Mouse (Mus musculus) neural tube, embryonic 13.5 days (tissue): ENCODE results near the gene Ddx39. TPM values are rescaled to one million over a fixed set of nuclear protein-coding genes. Genes with fewer than 3 reads are reported as not detected.

Experiments
- ATAC-seq: fragments of 200-750 bp; cut with Nextera tagmentation; 2 replicates; pipeline ENCODE4 v1.8.0; 2017; ENCODE audit warnings: low read depth, mild to moderate bottlenecking, moderate TSS enrichment, moderate library complexity
- H3K27ac ChIP-seq: fragments of 300-500 bp; sonication (generic); replicated peaks from 2 replicates; pipeline ENCODE4 v1.5.1; 2015; ENCODE audit warnings: moderate library complexity, mild to moderate bottlenecking, inconsistent platforms
- H3K27me3 ChIP-seq: fragments of 300-500 bp; sonication (generic); 2 replicates; pipeline ENCODE4 v1.6.1; 2015; ENCODE audit warnings: mild to moderate bottlenecking, inconsistent platforms
- H3K36me3 ChIP-seq: fragments of 300-500 bp; sonication (generic); 2 replicates; pipeline ENCODE4 v1.6.1; 2015; ENCODE audit warnings: mild to moderate bottlenecking, inconsistent platforms
- H3K4me1 ChIP-seq: fragments of 300-500 bp; sonication (generic); replicated peaks from 2 replicates; pipeline ENCODE4 v1.6.1; 2015; ENCODE audit warnings: inconsistent platforms
- H3K4me2 ChIP-seq: fragments of 300-500 bp; sonication (generic); 2 replicates; pipeline ENCODE4 v1.6.1; 2015; ENCODE audit warnings: inconsistent platforms, mild to moderate bottlenecking, moderate library complexity
- H3K4me3 ChIP-seq: fragments of 300-500 bp; sonication (generic); 2 replicates; pipeline ENCODE4 v1.5.1; 2015; ENCODE audit warnings: mild to moderate bottlenecking, inconsistent platforms
- H3K9ac ChIP-seq: fragments of 300-500 bp; sonication (generic); 2 replicates; pipeline ENCODE4 v1.6.1; 2015; ENCODE audit warnings: moderate library complexity, mild to moderate bottlenecking, inconsistent platforms
- H3K9me3 ChIP-seq: fragments of 300-500 bp; sonication (generic); 2 replicates; pipeline ENCODE4 v1.6.1; 2016; ENCODE audit warnings: inconsistent platforms
- WGBS: fragments of 180-500 bp; shearing (Covaris S2); methylation state at CpG from one replicate; pipeline ENCODE4 v1.1.7; 2015; 5-methylcytosine and 5-hydroxymethylcytosine counted together
- polyA plus RNA-seq: library from polyadenylated mRNA; unstranded; fragments of >200 nt; fragmentation: Nextera tagmentation; extraction: Ambion mirVana; gene quantifications from 2 replicates; pipeline ENCODE4 v1.2.1, GENCODE M21; 2015

Ddx39 gene
- polyA plus RNA-seq, 1 experiment from 2014 or later = 105 TPM

GRCm38 (mm10) chr8:83740976-83741741, 26.2 kb downstream of the Ddx39 start, which contains the start of gene Adgre5:
Gene Adgre5, minus strand, starts transcription at chr8:83741326.
- 0 out of 2 replicates have a peak within 1 kb of the TSS, but pooled peaks have one; percentile 2 for H3K27ac ChIP-seq

DNA sequence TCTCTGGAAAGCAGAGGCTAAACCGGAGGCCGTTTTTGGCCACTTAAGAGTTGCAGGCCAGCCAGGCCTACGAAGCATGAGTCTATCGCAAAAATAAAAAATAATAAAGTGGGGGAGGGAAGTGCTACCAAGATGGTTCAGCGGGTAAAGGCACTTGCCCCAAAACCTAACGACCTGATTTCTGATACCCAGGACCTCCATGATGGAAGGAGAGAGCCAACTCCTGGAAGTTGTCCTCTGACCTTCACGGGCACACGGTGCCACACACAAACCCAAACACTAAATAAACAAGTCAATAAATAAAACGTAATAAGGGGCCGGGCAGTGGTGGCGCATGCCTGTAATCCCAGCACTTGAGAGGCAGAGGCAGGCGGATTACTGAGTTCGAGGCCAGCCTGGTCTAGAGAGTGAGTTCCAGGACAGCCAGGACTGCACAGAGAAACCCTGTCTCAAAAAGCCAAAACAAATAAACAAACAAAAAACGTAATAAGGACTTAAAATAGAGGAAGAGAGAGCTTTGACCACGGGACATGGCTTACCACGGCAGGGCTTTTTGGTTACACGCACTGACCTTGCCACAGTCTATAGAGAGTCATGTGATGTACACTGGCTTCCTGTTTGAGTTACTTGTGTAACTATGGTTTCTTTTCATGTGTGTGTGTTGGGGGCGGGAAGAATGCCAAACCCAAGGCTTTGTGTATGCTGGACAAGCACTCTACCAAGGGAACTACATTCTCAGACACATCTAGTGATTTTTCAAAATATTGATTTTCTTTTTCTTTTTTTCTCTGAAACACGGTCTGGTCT, 27.1 kb downstream of the Ddx39 start:
- Histone ChIP-seq H3K9ac (no peak overlapping the region), H3K27me3 (peaks cover 61% of the 10 kb centered on the region), H3K4me1 (peaks cover 23% of the 10 kb centered on the region), H3K4me3 (peak overlapping the region; percentile 45), H3K4me2 (peak overlapping the region; percentile 77), H3K9me3 (no peaks in the 10 kb centered on the region), H3K36me3 (no peaks in the 10 kb centered on the region), H3K27ac (no peak overlapping the region)
- ATAC-seq = no peak
- WGBS = 74% methylated on average over 19 of the region's 19 CpGs

More at GRCm38 (mm10) chr8:83740976-83741741, 26.2 kb downstream of the Ddx39 start, which contains the start of gene Adgre5:
- peak; percentile 58 for ATAC-seq
- Histone ChIP-seq H3K4me1 (peaks cover 23% of the 10 kb centered on the region), H3K9me3 (no peaks in the 10 kb centered on the region), H3K27me3 (peaks cover 55% of the 10 kb centered on the region), H3K4me3 (peak within 1 kb of the TSS; percentile 45), H3K9ac (peak within 1 kb of the TSS; percentile 68), H3K36me3 (no peaks in the 10 kb centered on the region), H3K4me2 (peak within 1 kb of the TSS; percentile 77)
- WGBS = 1% methylated on average over 56 of the region's 56 CpGs

GRCm38 (mm10) chr8:83742968-83743367, 28.0 kb downstream of the Ddx39 start:
- H3K27me3 ChIP-seq = peaks cover 71% of the 10 kb centered on the region
- H3K9ac ChIP-seq = no peak overlapping the region
- H3K36me3 ChIP-seq = no peaks in the 10 kb centered on the region
- peaks cover 23% of the 10 kb centered on the region for H3K4me1 ChIP-seq
- H3K27ac ChIP-seq = no peak overlapping the region
- H3K4me2 ChIP-seq = no peak overlapping the region
- no peak for ATAC-seq
- H3K4me3 ChIP-seq = no peak overlapping the region
- WGBS = 94% methylated on average over 6 of the region's 6 CpGs
- H3K9me3 ChIP-seq = no peaks in the 10 kb centered on the region

DNA sequence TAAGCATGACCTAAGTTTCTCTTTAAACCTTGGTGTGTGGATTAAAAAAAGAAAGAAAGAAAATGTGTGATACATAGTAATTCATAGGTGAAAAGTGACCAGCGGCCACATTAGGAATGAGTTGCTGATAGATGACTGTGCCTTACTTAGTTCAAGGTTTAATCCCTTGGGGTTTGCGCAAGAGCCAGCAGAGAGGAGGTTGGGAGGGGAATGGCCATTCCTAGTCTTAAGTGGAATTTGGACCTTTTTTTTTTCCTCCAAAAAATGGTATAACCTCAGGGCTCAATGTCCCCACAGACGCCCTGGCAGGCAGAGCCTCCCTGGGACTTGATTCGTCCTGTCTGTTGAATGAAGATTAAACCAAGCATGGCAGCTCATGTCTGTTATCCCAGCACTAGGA, 29.1 kb downstream of the Ddx39 start:
- Histone ChIP-seq H3K9ac (no peak overlapping the region), H3K36me3 (no peaks in the 10 kb centered on the region), H3K9me3 (no peaks in the 10 kb centered on the region), H3K4me3 (no peak overlapping the region), H3K4me2 (no peak overlapping the region), H3K27ac (no peak overlapping the region), H3K4me1 (peaks cover 30% of the 10 kb centered on the region), H3K27me3 (peaks cover 78% of the 10 kb centered on the region)
- 86% methylated on average over 4 of the region's 4 CpGs for WGBS
- ATAC-seq = no peak

DNA sequence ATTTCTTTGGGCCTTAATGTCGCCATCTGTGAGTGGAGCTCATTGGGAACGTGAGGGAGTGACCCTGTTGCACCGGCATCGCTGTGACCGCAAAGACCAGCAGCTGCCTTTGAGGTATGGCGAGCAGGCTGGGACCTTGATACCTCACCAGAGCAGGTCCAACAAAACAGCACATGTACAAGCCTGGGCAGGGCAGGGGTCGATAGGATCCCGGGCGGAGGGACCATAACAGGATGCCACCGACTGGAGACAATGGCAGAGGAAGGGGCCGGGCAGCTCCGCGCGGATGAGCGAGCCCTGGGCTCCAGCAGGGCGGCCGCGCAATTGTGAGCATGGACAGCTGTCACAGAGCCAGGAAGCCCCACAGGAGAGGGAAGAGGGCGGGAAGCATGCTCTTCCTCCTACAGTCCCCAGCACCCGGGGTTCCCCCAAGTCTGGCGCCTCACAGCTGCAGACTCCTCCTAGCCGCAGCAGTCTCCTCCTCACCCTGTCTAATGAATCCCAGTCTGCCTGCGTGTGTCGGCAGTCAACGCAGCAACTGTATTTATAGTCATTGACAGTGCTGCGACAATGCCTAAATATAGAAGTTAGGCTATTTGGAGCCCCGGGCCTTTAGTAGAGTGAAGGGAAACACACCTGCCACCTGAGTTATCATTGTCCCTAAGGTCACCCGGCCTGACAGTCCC, 32.8 kb downstream of the Ddx39 start:
- H3K9ac ChIP-seq = peak overlapping the region; percentile 69
- H3K27me3 ChIP-seq = peaks cover 42% of the 10 kb centered on the region
- H3K9me3 ChIP-seq = no peaks in the 10 kb centered on the region
- peak overlapping the region; percentile 49 for H3K27ac ChIP-seq
- ATAC-seq = peak; percentile 87
- WGBS = 2% methylated on average over 28 of the region's 28 CpGs
- H3K4me1 ChIP-seq = peaks cover 17% of the 10 kb centered on the region
- H3K4me2 ChIP-seq = peak overlapping the region; percentile 63
- H3K4me3 ChIP-seq = peak overlapping the region; percentile 36
- H3K36me3 ChIP-seq = no peaks in the 10 kb centered on the region

DNA sequence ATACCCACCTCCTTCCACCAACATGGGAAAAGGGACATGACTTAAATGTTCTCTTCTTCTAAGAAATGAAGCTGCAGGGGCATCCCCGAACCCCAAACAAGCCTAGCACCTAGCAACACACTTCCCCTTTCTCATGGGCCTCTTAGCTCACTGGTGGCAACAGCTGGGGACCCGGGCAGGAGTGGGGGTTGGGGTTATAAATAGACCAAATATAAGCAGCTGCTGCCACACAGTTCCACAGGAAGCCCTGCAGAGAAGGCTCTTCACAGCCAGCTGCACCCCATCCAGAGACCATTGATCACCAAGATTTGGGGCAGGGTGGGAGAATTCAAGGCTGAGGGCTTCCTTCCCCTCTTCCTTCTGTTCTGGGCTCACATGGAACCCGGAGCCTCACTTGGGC, 33.7 kb downstream of the Ddx39 start:
- no peaks in the 10 kb centered on the region for H3K9me3 ChIP-seq
- peaks cover 39% of the 10 kb centered on the region for H3K27me3 ChIP-seq
- peak overlapping the region; percentile 49; the same call in 1 of the 2 replicates for H3K27ac ChIP-seq
- peak; percentile 37 for ATAC-seq
- WGBS = 23% methylated on average over 3 of the region's 3 CpGs
- H3K4me1 ChIP-seq = peaks cover 17% of the 10 kb centered on the region
- H3K4me3 ChIP-seq = no peak overlapping the region
- no peak overlapping the region for H3K4me2 ChIP-seq
- H3K9ac ChIP-seq = no peak overlapping the region
- no peaks in the 10 kb centered on the region for H3K36me3 ChIP-seq

- ATAC-seq = no peak
- WGBS = 87% methylated on average over 9 of the region's 9 CpGs
- H3K27ac ChIP-seq = no peak overlapping the region
Measured at GRCm38 (mm10) chr8:83749265-83749664, 34.3 kb downstream of the Ddx39 start.

DNA sequence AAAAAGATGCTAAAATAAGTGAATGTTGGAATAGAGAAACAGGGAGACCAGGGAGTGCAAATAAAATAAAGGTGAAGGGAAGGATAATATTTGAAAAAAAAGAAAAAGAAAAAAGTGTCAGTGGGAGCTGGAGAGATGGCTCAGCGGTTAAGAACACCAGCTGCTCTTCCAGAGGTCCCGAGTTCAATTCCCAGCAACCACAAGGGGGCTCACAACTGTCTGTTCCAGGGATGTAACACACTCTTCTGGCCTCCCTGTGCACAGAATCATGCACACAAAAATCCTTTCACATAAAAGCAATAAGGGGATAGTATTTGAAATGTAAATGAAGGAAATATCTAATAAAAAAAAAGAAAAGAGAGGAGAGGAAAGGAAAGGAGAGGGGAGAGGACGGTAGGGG, 39.2 kb downstream of the Ddx39 start:
- H3K4me3 ChIP-seq = no peak overlapping the region
- no peaks in the 10 kb centered on the region for H3K4me1 ChIP-seq
- 61% methylated on average over 2 of the region's 3 CpGs for WGBS
- no peaks in the 10 kb centered on the region for H3K27me3 ChIP-seq
- ATAC-seq = no peak
- no peak overlapping the region for H3K4me2 ChIP-seq
- no peak overlapping the region for H3K27ac ChIP-seq
- no peaks in the 10 kb centered on the region for H3K9me3 ChIP-seq
- H3K9ac ChIP-seq = no peak overlapping the region
- H3K36me3 ChIP-seq = no peaks in the 10 kb centered on the region

More at GRCm38 (mm10) chr8:83749265-83749664, 34.3 kb downstream of the Ddx39 start:
- H3K9ac ChIP-seq = no peak overlapping the region
- H3K27me3 ChIP-seq = peaks cover 37% of the 10 kb centered on the region
- H3K4me1 ChIP-seq = peaks cover 17% of the 10 kb centered on the region
- no peak overlapping the region for H3K4me2 ChIP-seq
- no peaks in the 10 kb centered on the region for H3K9me3 ChIP-seq
- no peaks in the 10 kb centered on the region for H3K36me3 ChIP-seq
- no peak overlapping the region for H3K4me3 ChIP-seq

DNA sequence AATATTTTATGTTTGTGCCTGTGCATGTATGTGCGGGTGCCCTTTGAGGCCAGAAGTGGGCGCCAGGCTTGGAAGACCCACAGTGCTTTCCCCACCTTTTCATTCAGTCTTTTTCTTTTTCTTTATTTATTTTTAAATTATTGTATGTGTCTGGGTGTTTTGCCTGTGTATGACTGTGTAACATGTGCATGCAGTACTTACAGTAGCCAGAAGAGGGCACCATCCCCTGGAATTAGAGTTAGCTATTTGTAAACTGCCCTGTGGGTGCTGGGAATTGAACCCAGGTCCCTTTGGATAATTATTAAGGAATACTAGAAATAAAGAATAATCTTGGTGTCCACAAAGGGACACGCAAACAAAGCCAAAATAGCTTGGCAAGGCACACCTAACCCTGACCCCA, 41.3 kb downstream of the Ddx39 start:
- H3K27ac ChIP-seq = no peak overlapping the region
- no peaks in the 10 kb centered on the region for H3K27me3 ChIP-seq
- H3K9ac ChIP-seq = no peak overlapping the region
- H3K9me3 ChIP-seq = no peaks in the 10 kb centered on the region
- no peak overlapping the region for H3K4me3 ChIP-seq
- no peaks in the 10 kb centered on the region for H3K4me1 ChIP-seq
- 93% methylated on average over 3 of the region's 3 CpGs for WGBS
- no peak overlapping the region for H3K4me2 ChIP-seq
- no peaks in the 10 kb centered on the region for H3K36me3 ChIP-seq
- no peak for ATAC-seq

GRCm38 (mm10) chr8:83757084-83757607, 42.2 kb downstream of the Ddx39 start:
- Histone ChIP-seq H3K36me3 (no peaks in the 10 kb centered on the region), H3K27ac (no peak overlapping the region), H3K4me2 (no peak overlapping the region), H3K4me3 (no peak overlapping the region), H3K4me1 (no peaks in the 10 kb centered on the region), H3K9ac (no peak overlapping the region), H3K9me3 (no peaks in the 10 kb centered on the region), H3K27me3 (peaks cover 4% of the 10 kb centered on the region; the same call in 1 of the 2 replicates)
- 85% methylated on average over 6 of the region's 6 CpGs for WGBS
- no peak for ATAC-seq

DNA sequence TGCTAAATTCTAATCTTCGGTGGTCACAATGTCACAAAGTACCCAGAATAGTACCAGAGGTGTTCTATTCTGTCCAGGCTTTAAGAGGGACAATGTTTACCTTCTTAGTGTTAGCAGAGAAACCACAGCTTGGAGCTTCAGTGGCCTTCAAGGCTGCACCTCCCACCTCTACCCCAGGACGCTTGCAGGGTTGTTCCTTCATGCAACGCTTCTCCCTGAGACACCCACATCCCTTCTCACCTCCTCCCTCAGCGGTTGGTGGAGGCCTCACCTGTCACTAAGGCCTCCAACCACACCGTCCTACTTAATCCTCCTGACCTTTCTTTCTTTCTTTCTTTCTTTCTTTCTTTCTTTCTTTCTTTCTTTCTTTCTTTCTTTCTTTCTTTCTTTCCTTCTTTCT, 43.3 kb downstream of the Ddx39 start:
- Histone ChIP-seq H3K4me1 (no peaks in the 10 kb centered on the region), H3K4me3 (no peak overlapping the region), H3K9ac (no peak overlapping the region), H3K4me2 (no peak overlapping the region), H3K27ac (no peak overlapping the region), H3K27me3 (peaks cover 4% of the 10 kb centered on the region; the same call in 1 of the 2 replicates), H3K9me3 (no peaks in the 10 kb centered on the region), H3K36me3 (no peaks in the 10 kb centered on the region)
- 63% methylated on average over 5 of the region's 5 CpGs for WGBS
- ATAC-seq = no peak
